Mouse (Mus musculus): ENCODE results near the gene Ppcdc. TPM values are rescaled to one million over a fixed set of nuclear protein-coding genes. Genes with fewer than 3 reads are reported as not detected.

Gene Ppcdc
- polyA plus RNA-seq, 1 experiment = 16.2 TPM

- Histone ChIP-seq H3K36me3 (ENCODE audit: control insufficient read depth, insufficient read depth) (no peaks in the 10 kb centered on the region), H3K27me3 (ENCODE audit: control insufficient read depth, insufficient read depth, insufficient read length) (no peaks in the 10 kb centered on the region), H3K4me3 (no peak overlapping the region), H3K4me2 (ENCODE audit: low read depth) (no peak overlapping the region), H3K79me2 (ENCODE audit: control insufficient read depth, insufficient read depth) (no peaks in the 10 kb centered on the region), H3ac (ENCODE audit: control insufficient read depth, insufficient read length) (no peak overlapping the region)
- TF ChIP-seq MAX (IDR thresholded peaks at IDR 0.05; ENCODE audit: low read depth) (no peak), E2F4 (IDR thresholded peaks at IDR 0.05; ENCODE audit: insufficient read depth) (no peak), POLR2AphosphoS2 (IDR thresholded peaks at IDR 0.05; ENCODE audit: insufficient read length, low read depth) (no peak), CEBPB (IDR thresholded peaks at IDR 0.05; ENCODE audit: insufficient read depth, poor library complexity, severe bottlenecking) (no peak), USF1 (IDR thresholded peaks at IDR 0.05; ENCODE audit: low read depth) (no peak), TCF3 (IDR thresholded peaks at IDR 0.05; ENCODE audit: insufficient read length, low read depth) (no peak)
Observed at GRCm38 (mm10) chr9:57424066-57424465, 15.9 kb downstream of the Ppcdc start.

DNA sequence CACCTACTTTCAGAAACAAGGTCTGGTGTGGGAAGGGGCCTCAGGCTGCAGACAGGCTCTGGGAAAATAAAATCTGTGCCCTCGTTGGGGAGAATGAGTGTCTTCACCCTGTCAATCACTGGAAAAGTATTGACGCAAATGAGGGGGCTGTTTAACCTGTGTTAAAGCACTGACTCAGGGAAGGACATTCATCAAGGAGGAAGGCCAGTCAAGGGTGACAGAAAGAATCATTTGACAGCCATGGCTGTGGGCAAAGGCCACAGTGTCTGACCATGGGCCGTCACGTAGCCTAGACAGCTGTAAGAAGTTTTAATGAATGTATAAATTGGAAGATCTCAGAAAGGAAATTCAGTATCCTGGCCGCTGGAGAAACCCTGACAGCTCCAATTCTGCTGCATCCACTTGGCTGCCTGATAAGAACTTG, 18.2 kb downstream of the Ppcdc start:
- TF ChIP-seq REST (IDR thresholded peaks at IDR 0.05; ENCODE audit: insufficient read depth, insufficient read length) = no peak
- TF ChIP-seq E2F4 (IDR thresholded peaks at IDR 0.05; ENCODE audit: insufficient read depth) = no peak
- no peak for TF ChIP-seq POLR2A (IDR thresholded peaks at IDR 0.05; ENCODE audit: insufficient read length, low read depth)
- TF ChIP-seq POLR2AphosphoS2 (IDR thresholded peaks at IDR 0.05; ENCODE audit: insufficient read length, low read depth) = no peak
- TF ChIP-seq TCF3 (IDR thresholded peaks at IDR 0.05; ENCODE audit: insufficient read length, low read depth) = no peak
- no peak for TF ChIP-seq CEBPB (IDR thresholded peaks at IDR 0.05; ENCODE audit: insufficient read depth, poor library complexity, severe bottlenecking)
- TF ChIP-seq USF1 (IDR thresholded peaks at IDR 0.05; ENCODE audit: low read depth) = no peak
- TF ChIP-seq TCF12 (IDR thresholded peaks at IDR 0.05; ENCODE audit: insufficient read depth, poor library complexity, severe bottlenecking) = no peak
- no peak for TF ChIP-seq MYOD1 (IDR thresholded peaks at IDR 0.05; ENCODE audit: control insufficient read depth in 1 of 3, insufficient read length in 2 of 3, low read depth in 2 of 3)
- no peak for TF ChIP-seq MAX (IDR thresholded peaks at IDR 0.05; ENCODE audit: low read depth)
- no peak for TF ChIP-seq SRF (IDR thresholded peaks at IDR 0.05; ENCODE audit: control insufficient read depth, insufficient read length, low read depth)
- no peak for TF ChIP-seq MYOG (IDR thresholded peaks at IDR 0.05; ENCODE audit: control insufficient read depth in 1 of 3, insufficient read depth in 1 of 3, insufficient read length in 2 of 3, low read depth in 2 of 3)

DNA sequence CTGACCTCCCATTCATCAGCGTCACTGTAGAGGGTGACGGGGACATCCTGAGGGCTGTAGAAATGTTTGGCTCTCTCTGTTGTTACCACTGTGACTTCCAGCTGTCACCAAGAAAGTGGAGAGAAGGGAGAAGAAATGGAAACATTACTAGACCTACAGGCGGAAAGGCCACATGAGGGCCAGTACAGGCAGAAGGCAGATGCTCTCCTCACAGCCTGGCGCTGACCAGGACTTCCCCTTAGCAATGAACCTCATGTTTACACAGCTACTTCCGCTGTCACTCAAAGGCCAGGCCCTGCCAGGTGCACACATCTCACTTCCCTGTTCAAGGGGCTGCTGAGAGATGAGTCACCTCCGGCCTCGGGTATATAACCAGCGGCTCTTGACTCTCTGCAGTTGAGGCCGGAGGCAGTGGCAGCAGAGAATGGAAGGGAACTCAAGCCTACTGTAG, 18.8 kb downstream of the Ppcdc start:
- H3K36me3 ChIP-seq (ENCODE audit: control insufficient read depth, insufficient read depth) = peaks cover 4% of the 10 kb centered on the region
- no peak overlapping the region for H3K4me3 ChIP-seq
- peak overlapping the region; percentile 69 for H3K4me2 ChIP-seq (ENCODE audit: low read depth)
- no peaks in the 10 kb centered on the region for H3K27me3 ChIP-seq (ENCODE audit: control insufficient read depth, insufficient read depth, insufficient read length)
- no peaks in the 10 kb centered on the region for H3K79me2 ChIP-seq (ENCODE audit: control insufficient read depth, insufficient read depth)
- no peak overlapping the region for H3ac ChIP-seq (ENCODE audit: control insufficient read depth, insufficient read length)
- no peak for TF ChIP-seq REST (IDR thresholded peaks at IDR 0.05; ENCODE audit: insufficient read depth, insufficient read length)
- no peak for TF ChIP-seq MAX (IDR thresholded peaks at IDR 0.05; ENCODE audit: low read depth)
- TF ChIP-seq E2F4 (IDR thresholded peaks at IDR 0.05; ENCODE audit: insufficient read depth) = no peak
- peak; percentile 29 to 98 (median 94) for TF ChIP-seq MYOD1 (IDR thresholded peaks at IDR 0.05; ENCODE audit: control insufficient read depth in 1 of 3, insufficient read length in 2 of 3, low read depth in 2 of 3)
- no peak for TF ChIP-seq POLR2AphosphoS2 (IDR thresholded peaks at IDR 0.05; ENCODE audit: insufficient read length, low read depth)
- peak; percentile 35 for TF ChIP-seq TCF3 (IDR thresholded peaks at IDR 0.05; ENCODE audit: insufficient read length, low read depth)
- TF ChIP-seq TCF12 (IDR thresholded peaks at IDR 0.05; ENCODE audit: insufficient read depth, poor library complexity, severe bottlenecking) = peak; percentile 62
- TF ChIP-seq POLR2A (IDR thresholded peaks at IDR 0.05; ENCODE audit: insufficient read length, low read depth) = peak; percentile 39
- TF ChIP-seq SRF (IDR thresholded peaks at IDR 0.05; ENCODE audit: control insufficient read depth, insufficient read length, low read depth) = no peak
- TF ChIP-seq MYOG (IDR thresholded peaks at IDR 0.05; ENCODE audit: control insufficient read depth in 1 of 3, insufficient read depth in 1 of 3, insufficient read length in 2 of 3, low read depth in 2 of 3) = peak in 1 of 3 experiments; percentile 79
- TF ChIP-seq CEBPB (IDR thresholded peaks at IDR 0.05; ENCODE audit: insufficient read depth, poor library complexity, severe bottlenecking) = no peak
- TF ChIP-seq USF1 (IDR thresholded peaks at IDR 0.05; ENCODE audit: low read depth) = no peak

More for the DNA sequence above, 18.2 kb downstream of the Ppcdc start:
- Histone ChIP-seq H3K4me2 (ENCODE audit: low read depth) (peak overlapping the region; percentile 58), H3ac (ENCODE audit: control insufficient read depth, insufficient read length) (no peak overlapping the region), H3K36me3 (ENCODE audit: control insufficient read depth, insufficient read depth) (no peaks in the 10 kb centered on the region), H3K4me3 (no peak overlapping the region), H3K27me3 (ENCODE audit: control insufficient read depth, insufficient read depth, insufficient read length) (no peaks in the 10 kb centered on the region), H3K79me2 (ENCODE audit: control insufficient read depth, insufficient read depth) (no peaks in the 10 kb centered on the region)

DNA sequence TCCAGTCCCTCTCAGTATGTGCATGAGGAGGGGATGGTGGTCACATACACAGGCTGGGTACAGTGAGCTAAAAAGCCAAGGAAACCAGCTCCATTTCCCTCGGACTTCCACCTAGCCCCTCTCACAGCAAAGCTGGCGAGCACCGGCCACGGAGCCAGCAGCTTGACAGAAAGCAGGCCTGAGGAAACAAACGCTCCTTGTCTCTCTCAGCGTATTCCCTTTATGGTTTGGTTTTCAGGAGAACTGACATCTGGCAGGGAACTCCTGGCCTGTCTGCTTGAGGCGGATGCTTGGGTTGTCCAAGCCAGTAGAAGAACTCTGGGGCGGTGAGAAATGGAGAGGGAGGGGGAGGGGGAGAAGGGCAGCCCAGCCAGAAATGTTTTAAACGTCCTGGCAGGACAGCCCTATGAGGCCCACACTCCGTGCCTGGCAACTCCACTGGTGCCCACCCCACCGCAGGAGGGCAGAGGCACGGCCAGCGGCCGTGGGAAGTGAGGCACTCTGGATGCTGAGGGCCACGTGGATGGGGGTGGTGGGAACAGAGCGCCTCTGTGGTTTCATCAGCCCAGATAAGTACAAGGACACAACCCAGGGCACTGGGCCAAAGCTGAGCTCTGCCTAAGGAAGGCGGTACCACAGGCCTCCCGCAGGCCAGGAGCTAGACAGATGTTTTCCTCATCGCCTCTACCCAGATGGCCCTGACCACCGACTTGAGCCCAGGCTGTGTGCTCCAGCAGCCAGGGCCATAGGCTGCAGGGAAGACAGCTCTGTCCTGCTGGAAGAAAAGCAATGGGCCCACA, 19.4 kb downstream of the Ppcdc start:
- H3K79me2 ChIP-seq (ENCODE audit: control insufficient read depth, insufficient read depth) = no peaks in the 10 kb centered on the region
- peak overlapping the region; percentile 69 for H3K4me2 ChIP-seq (ENCODE audit: low read depth)
- H3K4me3 ChIP-seq = no peak overlapping the region
- no peak overlapping the region for H3ac ChIP-seq (ENCODE audit: control insufficient read depth, insufficient read length)
- peaks cover 4% of the 10 kb centered on the region for H3K36me3 ChIP-seq (ENCODE audit: control insufficient read depth, insufficient read depth)
- TF ChIP-seq MYOG (IDR thresholded peaks at IDR 0.05; ENCODE audit: control insufficient read depth in 1 of 3, insufficient read depth in 1 of 3, insufficient read length in 2 of 3, low read depth in 2 of 3) (peak in 1 of 3 experiments; percentile 39), SRF (IDR thresholded peaks at IDR 0.05; ENCODE audit: control insufficient read depth, insufficient read length, low read depth) (peak; percentile 53), POLR2AphosphoS2 (IDR thresholded peaks at IDR 0.05; ENCODE audit: insufficient read length, low read depth) (peak; percentile 31), MAX (IDR thresholded peaks at IDR 0.05; ENCODE audit: low read depth) (peak; percentile 52), POLR2A (IDR thresholded peaks at IDR 0.05; ENCODE audit: insufficient read length, low read depth) (peak; percentile 26), TCF12 (IDR thresholded peaks at IDR 0.05; ENCODE audit: insufficient read depth, poor library complexity, severe bottlenecking) (no peak), MYOD1 (IDR thresholded peaks at IDR 0.05; ENCODE audit: control insufficient read depth in 1 of 3, insufficient read length in 2 of 3, low read depth in 2 of 3) (peak in 2 of 3 experiments; percentile 70 to 77), REST (IDR thresholded peaks at IDR 0.05; ENCODE audit: insufficient read depth, insufficient read length) (no peak), TCF3 (IDR thresholded peaks at IDR 0.05; ENCODE audit: insufficient read length, low read depth) (peak; percentile 0), E2F4 (IDR thresholded peaks at IDR 0.05; ENCODE audit: insufficient read depth) (no peak), USF1 (IDR thresholded peaks at IDR 0.05; ENCODE audit: low read depth) (peak; percentile 61), CEBPB (IDR thresholded peaks at IDR 0.05; ENCODE audit: insufficient read depth, poor library complexity, severe bottlenecking) (0 out of 2 replicates have a peak, but pooled peaks have one; percentile 34)
- no peaks in the 10 kb centered on the region for H3K27me3 ChIP-seq (ENCODE audit: control insufficient read depth, insufficient read depth, insufficient read length)

All from myocyte (in vitro differentiated cells).